Comparison of ENCODE assay signal across 15 mouse cellular contexts in genomic region chr13:9889954-9890353, GRCm38 (mm10).
"Had no signal": no experiment of that assay in that cellular context is flagged by ENCODE, and none has a peak within 500 bp of the region (broad histone marks: within the 10 kb centered on the region; RNA-seq: fewer than 3 reads in every experiment).

No protein-coding gene starts in this region.

- DNase-seq: right cerebral cortex, adult 18-20 months; right cerebral cortex, postnatal 25 days; right cerebral cortex, postnatal 4 days; spleen, adult 18-20 months; thymus, adult 18-20 months; thymus, postnatal 14 days; thymus, postnatal 36 days had no signal

- H3K9me3 ChIP-seq: liver, embryonic 12.5 days; midbrain, embryonic 10.5 days; midbrain, embryonic 13.5 days; midbrain, embryonic 15.5 days; neural tube, embryonic 13.5 days; neural tube, embryonic 15.5 days had no signal

- H3K36me3 ChIP-seq: liver, embryonic 12.5 days; midbrain, embryonic 10.5 days; midbrain, embryonic 13.5 days; midbrain, embryonic 15.5 days; neural tube, embryonic 13.5 days; neural tube, embryonic 15.5 days had no signal

- H3K4me2 ChIP-seq: liver, embryonic 12.5 days; midbrain, embryonic 13.5 days; midbrain, embryonic 15.5 days; neural tube, embryonic 13.5 days; neural tube, embryonic 15.5 days had no signal

- H3K9ac ChIP-seq: liver, embryonic 12.5 days; liver, embryonic 14.5 days; midbrain, embryonic 13.5 days; midbrain, embryonic 15.5 days; neural tube, embryonic 13.5 days; neural tube, embryonic 15.5 days had no signal

- H3K27me3 ChIP-seq: liver, embryonic 12.5 days; midbrain, embryonic 13.5 days; midbrain, embryonic 15.5 days; neural tube, embryonic 13.5 days; neural tube, embryonic 15.5 days had no signal

- H3K4me3 ChIP-seq: liver, embryonic 12.5 days; midbrain, embryonic 10.5 days; midbrain, embryonic 13.5 days; midbrain, embryonic 15.5 days; myocyte; neural tube, embryonic 13.5 days; neural tube, embryonic 15.5 days had no signal

- H3K4me1 ChIP-seq: liver, embryonic 12.5 days; midbrain, embryonic 10.5 days; midbrain, embryonic 13.5 days; midbrain, embryonic 15.5 days; neural tube, embryonic 13.5 days; neural tube, embryonic 15.5 days had no signal

- ATAC-seq: liver, embryonic 12.5 days had no signal

- H3K27ac ChIP-seq: liver, embryonic 12.5 days; liver, embryonic 14.5 days; midbrain, embryonic 10.5 days; midbrain, embryonic 13.5 days; midbrain, embryonic 15.5 days; neural tube, embryonic 13.5 days; neural tube, embryonic 15.5 days had no signal
